Mouse (Mus musculus) testis, adult 2 months (tissue): ENCODE data around the gene Ube2f. TPM values are rescaled to one million over a fixed set of nuclear protein-coding genes. Genes with fewer than 3 reads are reported as not detected.

Source experiments
- H3K27ac ChIP-seq: fragments of 200-500 bp; 2 replicates; pipeline ENCODE4 v1.5.1; 2012; ENCODE audit warnings: low read depth, low read length; ENCODE audit not compliant: control insufficient read depth, insufficient read depth
- H3K27me3 ChIP-seq: fragments of 200-500 bp; 2 replicates; pipeline ENCODE4 v1.6.1; 2012; ENCODE audit warnings: mild to moderate bottlenecking, low read length, moderate library complexity; ENCODE audit not compliant: control insufficient read depth, insufficient read depth
- H3K36me3 ChIP-seq: fragments of 200-500 bp; 2 replicates; pipeline ENCODE4 v1.6.1; 2012; ENCODE audit warnings: mild to moderate bottlenecking, low read length; ENCODE audit not compliant: control insufficient read depth, insufficient read depth
- H3K4me1 ChIP-seq: fragments of 200-500 bp; 2 replicates; pipeline ENCODE4 v1.6.1; 2012; ENCODE audit warnings: low read length; ENCODE audit not compliant: control insufficient read depth, insufficient read depth
- H3K4me3 ChIP-seq: fragments of 200-500 bp; 2 replicates; pipeline ENCODE4 v1.5.1; 2012; ENCODE audit warnings: low read depth, mild to moderate bottlenecking, low read length, moderate library complexity, mixed read lengths; ENCODE audit not compliant: control insufficient read depth
- CTCF ChIP-seq: fragments of 200-500 bp; IDR thresholded peaks from 2 replicates; pipeline ENCODE4 v1.5.1; 2012; ENCODE audit warnings: low read depth, mild to moderate bottlenecking, inconsistent platforms, low read length, moderate library complexity; ENCODE audit not compliant: control insufficient read depth, insufficient read depth, insufficient replicate concordance
- POLR2A ChIP-seq: fragments of 200-500 bp; IDR thresholded peaks from 2 replicates; pipeline ENCODE4 v1.6.1; 2012; ENCODE audit warnings: low read depth, mild to moderate bottlenecking, inconsistent platforms, low read length, moderate library complexity; ENCODE audit not compliant: control insufficient read depth
- polyA plus RNA-seq: library from polyadenylated mRNA; depleted of rRNA; stranded (reverse); fragments of >200 nt; gene quantifications from 2 replicates; pipeline ENCODE4 v1.2.3, GENCODE M21; 2012; rRNA removed

The Ube2f gene
- polyA plus RNA-seq, 1 experiment = 159 TPM

DNA sequence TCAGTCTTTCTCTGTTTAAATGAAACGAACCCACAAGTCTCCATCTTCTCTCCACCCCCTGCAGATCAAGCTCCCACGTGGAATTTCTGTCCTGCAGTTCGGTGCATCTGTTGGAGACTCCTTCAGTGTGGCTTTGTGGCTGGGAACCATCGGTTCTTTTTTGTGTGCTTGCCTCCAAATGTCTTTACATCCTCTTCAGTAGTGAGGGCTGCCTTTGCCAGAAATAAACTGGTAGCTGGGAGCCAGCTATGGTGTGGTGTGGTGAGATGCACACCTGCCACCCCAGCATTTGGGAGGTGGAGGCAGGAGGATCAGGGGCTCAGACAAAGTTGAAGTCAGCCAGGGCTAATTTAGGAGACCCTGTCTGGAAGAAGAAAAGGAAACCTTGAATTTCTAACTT lies 82.0 kb downstream of the Ube2f start:
- H3K27me3 ChIP-seq = no peaks in the 10 kb centered on the region
- no peaks in the 10 kb centered on the region for H3K4me1 ChIP-seq
- H3K36me3 ChIP-seq = no peaks in the 10 kb centered on the region
- TF ChIP-seq CTCF = no peak
- TF ChIP-seq POLR2A = no peak
- no peak overlapping the region for H3K4me3 ChIP-seq
- no peak overlapping the region for H3K27ac ChIP-seq

- Histone ChIP-seq H3K27me3 (no peaks in the 10 kb centered on the region), H3K27ac (no peak overlapping the region), H3K36me3 (no peaks in the 10 kb centered on the region), H3K4me3 (no peak overlapping the region), H3K4me1 (no peaks in the 10 kb centered on the region)
- TF ChIP-seq CTCF (no peak), POLR2A (no peak)
These were observed 83.5 kb downstream of the Ube2f start for GRCm38 (mm10) chr1:91333582-91333981.

DNA sequence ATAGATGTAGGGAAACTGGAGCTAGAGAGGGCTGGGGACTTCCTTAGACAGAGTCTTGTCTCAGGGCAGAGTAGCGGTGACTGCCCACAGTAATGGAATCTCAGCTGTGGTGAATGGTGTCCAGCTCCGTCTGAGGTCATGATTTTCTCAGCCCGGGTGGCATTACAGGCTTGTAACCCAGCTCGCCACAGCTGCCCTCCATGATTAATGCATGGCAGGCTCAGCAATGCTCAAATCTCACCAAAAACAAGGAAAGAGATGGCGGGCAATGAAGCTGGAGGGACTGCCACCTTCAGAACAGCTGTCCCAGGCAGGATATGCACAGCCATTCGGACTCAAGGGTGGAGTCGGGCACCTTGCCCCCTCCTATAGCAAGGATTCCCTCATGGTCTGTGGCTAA lies 87.3 kb downstream of the Ube2f start:
- no peaks in the 10 kb centered on the region for H3K36me3 ChIP-seq
- TF ChIP-seq POLR2A (no peak), CTCF (no peak)
- no peak overlapping the region for H3K4me3 ChIP-seq
- no peak overlapping the region for H3K27ac ChIP-seq
- no peaks in the 10 kb centered on the region; the same call in 1 of the 2 replicates for H3K4me1 ChIP-seq
- H3K27me3 ChIP-seq = no peaks in the 10 kb centered on the region

Other genes with a start within 250 kb of the Ube2f start
- gene Rbm44, start 105.2 kb upstream of the Ube2f start, polyA plus RNA-seq = 11.7 and 14.4 TPM in 2 replicates
- gene Ramp1, start 70.5 kb upstream of the Ube2f start, polyA plus RNA-seq = 2.1 and 12.8 TPM in 2 replicates
- gene Scly, start 48.0 kb downstream of the Ube2f start, polyA plus RNA-seq = 13.3 and 18.0 TPM in 2 replicates
- gene Espnl, start 71.8 kb downstream of the Ube2f start, polyA plus RNA-seq = 0.27 and 0.29 TPM in 2 replicates
- gene Klhl30, start 100.7 kb downstream of the Ube2f start, polyA plus RNA-seq = 0.21 and 0.31 TPM in 2 replicates
- 0.90 and 1.2 TPM in 2 replicates for gene Erfe, start 116.1 kb downstream of the Ube2f start, polyA plus RNA-seq
- 20.0 and 20.2 TPM in 2 replicates for gene Ilkap, start 148.5 kb downstream of the Ube2f start, polyA plus RNA-seq
- gene Hes6, start 163.7 kb downstream of the Ube2f start, polyA plus RNA-seq = 5.1 and 5.6 TPM in 2 replicates
- 3.4 and 4.2 TPM in 2 replicates for gene Per2, start 209.0 kb downstream of the Ube2f start, polyA plus RNA-seq
- 32.0 and 32.5 TPM in 2 replicates for gene Traf3ip1, start 244.3 kb downstream of the Ube2f start, polyA plus RNA-seq